Mouse (Mus musculus): ENCODE results near the gene Gng12. TPM values are rescaled to one million over a fixed set of nuclear protein-coding genes. Genes with fewer than 3 reads are reported as not detected.

Gene Gng12
- polyA plus RNA-seq, 1 experiment from 2014 or later, result 101 TPM

GRCm38 (mm10) chr6:66943367-66944189 lies 47.4 kb downstream of the Gng12 start:
- H3K9ac ChIP-seq, result no peak overlapping the region
- H3K27ac ChIP-seq, result peak overlapping the region; percentile 49
- no peaks in the 10 kb centered on the region for H3K27me3 ChIP-seq
- no peak for ATAC-seq (ENCODE audit: borderline replicate concordance, extremely low read depth, low FRiP score, low TSS enrichment)
- peaks cover 17% of the 10 kb centered on the region for H3K4me1 ChIP-seq
- no peaks in the 10 kb centered on the region for H3K36me3 ChIP-seq
- WGBS, result 51% methylated on average over 6 of the region's 6 CpGs
- no peak overlapping the region for H3K4me3 ChIP-seq
- H3K9me3 ChIP-seq, result no peaks in the 10 kb centered on the region
- H3K4me2 ChIP-seq, result no peak overlapping the region

GRCm38 (mm10) chr6:66944190-66945003 lies 48.2 kb downstream of the Gng12 start:
- no peaks in the 10 kb centered on the region for H3K27me3 ChIP-seq
- H3K36me3 ChIP-seq, result no peaks in the 10 kb centered on the region
- H3K9me3 ChIP-seq, result no peaks in the 10 kb centered on the region
- H3K4me2 ChIP-seq, result no peak overlapping the region
- H3K27ac ChIP-seq, result no peak overlapping the region
- ATAC-seq (ENCODE audit: borderline replicate concordance, extremely low read depth, low FRiP score, low TSS enrichment), result no peak
- H3K4me3 ChIP-seq, result no peak overlapping the region
- no peak overlapping the region for H3K9ac ChIP-seq
- peaks cover 17% of the 10 kb centered on the region for H3K4me1 ChIP-seq
- 71% methylated on average over 12 of the region's 12 CpGs for WGBS

GRCm38 (mm10) chr6:66945004-66945356 lies 48.8 kb downstream of the Gng12 start:
- no peak for ATAC-seq (ENCODE audit: borderline replicate concordance, extremely low read depth, low FRiP score, low TSS enrichment)
- WGBS, result 49% methylated on average over 5 of the region's 5 CpGs

GRCm38 (mm10) chr6:66948111-66948510 lies 51.9 kb downstream of the Gng12 start:
- no peak overlapping the region for H3K9ac ChIP-seq
- 92% methylated on average over 3 of the region's 3 CpGs for WGBS
- ATAC-seq (ENCODE audit: borderline replicate concordance, extremely low read depth, low FRiP score, low TSS enrichment), result no peak

More at GRCm38 (mm10) chr6:66945004-66945356, 48.8 kb downstream of the Gng12 start:
- H3K4me2 ChIP-seq, result no peak overlapping the region
- H3K9ac ChIP-seq, result no peak overlapping the region
- H3K9me3 ChIP-seq, result no peaks in the 10 kb centered on the region
- H3K36me3 ChIP-seq, result no peaks in the 10 kb centered on the region
- no peak overlapping the region for H3K27ac ChIP-seq
- H3K4me1 ChIP-seq, result peaks cover 17% of the 10 kb centered on the region
- H3K27me3 ChIP-seq, result no peaks in the 10 kb centered on the region
- no peak overlapping the region for H3K4me3 ChIP-seq

GRCm38 (mm10) chr6:66948848-66949247 lies 52.7 kb downstream of the Gng12 start:
- 0 out of 2 replicates have a peak, but pooled peaks cover 4% of the 10 kb centered on the region for H3K4me1 ChIP-seq
- H3K9me3 ChIP-seq, result no peaks in the 10 kb centered on the region
- ATAC-seq (ENCODE audit: borderline replicate concordance, extremely low read depth, low FRiP score, low TSS enrichment), result no peak
- WGBS, result 43% methylated on average over 3 of the region's 3 CpGs
- no peak overlapping the region for H3K9ac ChIP-seq
- H3K4me2 ChIP-seq, result no peak overlapping the region
- H3K4me3 ChIP-seq, result no peak overlapping the region
- H3K27ac ChIP-seq, result no peak overlapping the region
- H3K27me3 ChIP-seq, result no peaks in the 10 kb centered on the region
- H3K36me3 ChIP-seq, result no peaks in the 10 kb centered on the region

More at GRCm38 (mm10) chr6:66948111-66948510, 51.9 kb downstream of the Gng12 start:
- Histone ChIP-seq H3K9me3 (no peaks in the 10 kb centered on the region), H3K4me2 (no peak overlapping the region), H3K4me1 (peaks cover 9% of the 10 kb centered on the region; the same call in 1 of the 2 replicates), H3K36me3 (no peaks in the 10 kb centered on the region), H3K27me3 (no peaks in the 10 kb centered on the region), H3K27ac (no peak overlapping the region), H3K4me3 (no peak overlapping the region)

DNA sequence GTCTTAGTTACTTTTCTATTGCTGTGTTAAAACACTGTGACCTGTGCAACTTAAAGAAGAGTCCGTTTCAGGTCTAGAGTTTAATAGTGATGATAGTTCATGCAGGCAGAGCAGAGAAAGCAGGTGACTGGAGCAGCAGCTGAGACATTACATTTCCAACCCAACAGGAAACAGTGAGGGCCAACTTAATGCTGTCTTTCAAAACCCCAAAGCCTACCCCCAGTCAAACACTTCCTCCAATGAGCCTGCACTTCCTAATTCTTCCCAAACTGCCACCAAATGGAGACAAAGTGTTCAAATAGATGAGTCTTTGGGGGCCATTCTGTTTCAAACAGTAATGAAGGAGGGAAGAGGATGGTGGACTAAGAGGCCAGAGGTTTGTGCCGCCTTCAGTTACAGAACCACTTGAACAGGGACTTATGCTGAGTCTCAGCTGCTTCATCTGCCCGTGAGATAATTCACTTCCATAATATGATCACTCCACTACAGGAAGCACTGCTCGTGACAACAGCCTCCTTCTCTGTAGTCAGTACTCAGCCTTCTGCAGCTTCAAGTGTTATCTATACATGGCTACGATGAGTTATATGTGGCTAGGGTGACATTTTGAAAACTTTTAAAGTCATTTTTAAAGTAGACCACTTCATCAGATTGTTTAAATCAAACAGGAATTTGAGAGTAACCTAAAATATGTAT lies 55.7 kb downstream of the Gng12 start:
- H3K9me3 ChIP-seq, result no peaks in the 10 kb centered on the region
- no peak overlapping the region for H3K4me3 ChIP-seq
- no peak overlapping the region for H3K4me2 ChIP-seq
- ATAC-seq (ENCODE audit: borderline replicate concordance, extremely low read depth, low FRiP score, low TSS enrichment), result no peak
- H3K4me1 ChIP-seq, result no peaks in the 10 kb centered on the region
- H3K9ac ChIP-seq, result no peak overlapping the region
- no peaks in the 10 kb centered on the region for H3K27me3 ChIP-seq
- H3K27ac ChIP-seq, result no peak overlapping the region
- H3K36me3 ChIP-seq, result no peaks in the 10 kb centered on the region
- 79% methylated on average over 5 of the region's 5 CpGs for WGBS

DNA sequence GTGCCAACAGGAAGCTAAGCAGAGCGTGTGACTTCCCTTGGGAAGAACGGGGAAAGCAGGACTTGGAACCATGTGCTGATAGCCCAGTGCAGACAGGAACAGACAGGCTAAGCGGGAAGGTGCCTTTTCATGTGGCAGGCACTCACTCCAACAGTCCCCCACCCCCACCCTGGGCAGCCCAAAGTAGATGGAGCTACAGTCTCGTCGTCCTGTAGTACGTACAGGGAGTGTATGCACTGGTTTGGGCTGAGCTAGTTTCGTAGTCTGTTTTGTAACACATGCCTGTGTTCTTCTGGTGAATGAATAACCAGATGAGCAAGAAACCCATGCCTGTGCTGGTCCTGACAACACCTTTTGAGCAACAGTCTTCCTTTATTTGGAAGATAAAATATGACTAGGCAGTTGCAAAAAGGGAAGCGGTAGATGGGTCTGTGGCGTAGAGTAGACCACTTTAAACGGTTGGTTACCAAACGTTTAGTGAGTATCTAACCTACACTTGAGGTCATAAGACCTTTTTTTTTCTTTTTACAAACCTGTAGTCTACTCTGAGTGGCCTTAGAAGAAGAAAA lies 57.8 kb downstream of the Gng12 start:
- H3K4me2 ChIP-seq, result no peak overlapping the region
- WGBS, result 58% methylated on average over 11 of the region's 11 CpGs
- H3K9ac ChIP-seq, result no peak overlapping the region
- H3K27ac ChIP-seq, result no peak overlapping the region
- no peak overlapping the region for H3K4me3 ChIP-seq
- no peak; the same call in 1 of the 2 replicates for ATAC-seq (ENCODE audit: borderline replicate concordance, extremely low read depth, low FRiP score, low TSS enrichment)
- no peaks in the 10 kb centered on the region for H3K9me3 ChIP-seq
- H3K36me3 ChIP-seq, result no peaks in the 10 kb centered on the region
- no peaks in the 10 kb centered on the region for H3K27me3 ChIP-seq
- H3K4me1 ChIP-seq, result 0 out of 2 replicates have a peak, but pooled peaks cover 5% of the 10 kb centered on the region

GRCm38 (mm10) chr6:66955089-66955657 lies 59.0 kb downstream of the Gng12 start:
- Histone ChIP-seq H3K4me3 (no peak overlapping the region), H3K9me3 (no peaks in the 10 kb centered on the region), H3K4me1 (0 out of 2 replicates have a peak, but pooled peaks cover 5% of the 10 kb centered on the region), H3K27ac (no peak overlapping the region), H3K27me3 (no peaks in the 10 kb centered on the region), H3K9ac (no peak overlapping the region), H3K4me2 (no peak overlapping the region), H3K36me3 (no peaks in the 10 kb centered on the region)
- WGBS, result 80% methylated on average over 11 of the region's 11 CpGs
- ATAC-seq (ENCODE audit: borderline replicate concordance, extremely low read depth, low FRiP score, low TSS enrichment), result no peak

GRCm38 (mm10) chr6:66958466-66959235 lies 62.5 kb downstream of the Gng12 start:
- Histone ChIP-seq H3K27ac (no peak overlapping the region), H3K4me2 (no peak overlapping the region), H3K9ac (no peak overlapping the region), H3K36me3 (no peaks in the 10 kb centered on the region), H3K4me1 (0 out of 2 replicates have a peak, but pooled peaks cover 5% of the 10 kb centered on the region), H3K9me3 (no peaks in the 10 kb centered on the region), H3K27me3 (no peaks in the 10 kb centered on the region), H3K4me3 (no peak overlapping the region)
- no peak for ATAC-seq (ENCODE audit: borderline replicate concordance, extremely low read depth, low FRiP score, low TSS enrichment)
- 84% methylated on average over 5 of the region's 5 CpGs for WGBS

- Histone ChIP-seq H3K4me2 (no peak overlapping the region), H3K9me3 (no peaks in the 10 kb centered on the region), H3K27me3 (no peaks in the 10 kb centered on the region), H3K4me3 (no peak overlapping the region), H3K9ac (no peak overlapping the region), H3K4me1 (peaks cover 30% of the 10 kb centered on the region), H3K27ac (no peak overlapping the region), H3K36me3 (no peaks in the 10 kb centered on the region)
- ATAC-seq (ENCODE audit: borderline replicate concordance, extremely low read depth, low FRiP score, low TSS enrichment), result no peak
- 25% methylated on average over 2 of the region's 2 CpGs for WGBS
Measured at GRCm38 (mm10) chr6:66962582-66963043, 66.4 kb downstream of the Gng12 start.
